ENCODE assay signal across 8 mouse cellular contexts in the genomic region with DNA sequence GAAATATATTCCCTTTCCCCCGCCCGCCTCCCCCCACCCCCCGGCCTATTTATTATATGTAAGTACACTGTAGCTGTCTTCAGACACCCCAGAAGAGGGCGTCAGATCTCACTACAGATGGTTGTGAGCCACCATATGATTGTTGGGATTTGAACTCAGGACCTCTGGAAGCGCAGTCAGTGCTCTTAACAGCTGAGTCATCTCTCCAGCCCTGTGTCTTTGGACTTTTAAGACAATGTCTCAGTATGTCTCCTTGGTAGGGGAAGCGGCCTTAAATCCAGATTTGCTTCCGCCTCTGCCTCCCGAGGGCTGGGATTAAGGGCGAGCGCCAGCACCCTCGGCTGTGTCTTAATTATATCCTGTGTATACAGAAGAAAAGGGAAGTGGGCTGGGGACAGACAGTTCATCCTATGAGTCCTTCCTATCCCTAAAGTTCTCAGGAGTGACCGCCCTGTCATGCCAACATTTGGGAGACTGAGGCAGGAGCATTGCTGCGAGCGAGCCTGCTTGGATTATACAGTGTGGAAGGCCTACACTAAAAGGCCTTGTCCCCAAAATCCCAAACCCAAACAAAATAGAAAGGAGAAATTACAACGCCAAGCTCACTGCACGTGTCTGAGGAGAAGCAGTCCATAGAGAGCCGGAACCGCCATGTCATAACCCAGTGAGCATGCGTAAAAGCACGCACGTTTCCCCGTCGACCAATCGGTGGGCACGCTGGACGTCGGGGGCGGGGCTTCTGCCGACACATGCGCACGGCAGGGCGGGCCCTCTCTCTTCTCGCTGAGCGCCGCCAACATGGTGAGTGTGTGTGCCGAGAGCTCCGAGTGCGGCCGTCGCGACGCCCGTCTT. TPM values are rescaled to one million over a fixed set of nuclear protein-coding genes. Genes with fewer than 3 reads are reported as not detected.
A peak's percentile ranks its signal among the peaks of the same experiment; 100 is the strongest.
DNase-seq lines count a peak whose midpoint lies in the region; ATAC-seq lines count a peak whose summit lies in the region.

A gene (plus strand): TSS at position 704 of the 852 bp plus-strand sequence.

- H3K4me3 ChIP-seq in hindbrain, embryonic 10.5 days, result peak within 1 kb of the TSS; percentile 97

- peaks cover 22% of the 10 kb centered on the region for H3K4me1 ChIP-seq in hindbrain, embryonic 10.5 days (replicated peaks)

- H3K36me3 ChIP-seq in hindbrain, embryonic 10.5 days, result peaks cover 40% of the 10 kb centered on the region

- peak; percentile 95 for ATAC-seq in frontal cortex, adult (ENCODE audit: low TSS enrichment)

- peak within 1 kb of the TSS; percentile 99 for H3K27ac ChIP-seq in hindbrain, embryonic 10.5 days

- 6% methylated on average over 43 of the region's 43 CpGs for WGBS in hindbrain, embryonic 10.5 days

- no peaks in the 10 kb centered on the region for H3K27me3 ChIP-seq in hindbrain, embryonic 10.5 days (ENCODE audit: insufficient read depth, poor library complexity, severe bottlenecking)

- no peaks in the 10 kb centered on the region for H3K9me3 ChIP-seq in hindbrain, embryonic 10.5 days

- DNase-seq in MEL-GATA-1-ER (ENCODE audit: extremely low read depth, low read depth), result peak; percentile 86
- DNase-seq in cerebellum, adult 8-10 months, result peak; percentile 98
- peak; percentile 99 for DNase-seq in hindbrain, embryonic 10.5 days (ENCODE audit: low spot score)
- peak; percentile 98 to 99 for DNase-seq in layer of hippocampus, postnatal 10 days (ENCODE audit: low spot score in 2 of 2)
- peak; percentile 99 for DNase-seq in lung, postnatal 10 days
- DNase-seq in ovary, postnatal 36 days (ENCODE audit: low spot score), result peak; percentile 98
- peak; percentile 99 for DNase-seq in thymus, postnatal 25 days

RNA-seq across cellular contexts. Expression of the gene that starts here (rescaled TPM):
- 673 and 781 TPM in 2 replicates for polyA plus RNA-seq in hindbrain, embryonic 10.5 days (2016; fragmentation: Nextera tagmentation; extraction: Ambion mirVana)
- 100 to 1,000 TPM; 340 to 352 TPM for total RNA-seq in layer of hippocampus, postnatal 10 days (2021)

Comparison
In these comparisons a context has a peak if more than half of its experiments do, and no peak if none do; other contexts are left out.
1. Peak in every context shown above with its lines: DNase-seq, ATAC-seq, H3K4me3 ChIP-seq and H3K27ac ChIP-seq.